ENCODE assay signal across 26 mouse cellular contexts in genomic region chr11:35324397-35324796, GRCm38 (mm10).
DNase-seq lines count a peak whose midpoint lies in the region; ATAC-seq lines count a peak whose summit lies in the region.
"Had no signal": no experiment of that assay in that cellular context is flagged by ENCODE, and none has a peak within 500 bp of the region (broad histone marks: within the 10 kb centered on the region; RNA-seq: fewer than 3 reads in every experiment).

No protein-coding gene starts in this region.

- no peak for ATAC-seq in hindbrain, embryonic 16.5 days
- ATAC-seq: forebrain, embryonic 15.5 days; inflammation-experienced regulatory T-cells, adult 6 months; Patski had no signal

- 69% methylated on average over 5 of the region's 5 CpGs for WGBS in hindbrain, embryonic 16.5 days

- no peak overlapping the region for H3K4me3 ChIP-seq in hindbrain, embryonic 16.5 days (ENCODE audit: low read length)
- H3K4me3 ChIP-seq: embryonic facial prominence, embryonic 10.5 days; embryonic facial prominence, embryonic 13.5 days; erythroblast, embryonic 14.5 days; forebrain, embryonic 12.5 days; forebrain, embryonic 15.5 days; gastrocnemius, adult 2 months; hindbrain, embryonic 12.5 days; hindbrain, embryonic 15.5 days had no signal

- no peak overlapping the region for H3K27ac ChIP-seq in hindbrain, embryonic 16.5 days (ENCODE audit: low read depth, low read length)
- H3K27ac ChIP-seq: embryonic facial prominence, embryonic 13.5 days; forebrain, embryonic 12.5 days; forebrain, embryonic 15.5 days; gastrocnemius, adult 2 months; hindbrain, embryonic 12.5 days; hindbrain, embryonic 15.5 days had no signal

- H3K9ac ChIP-seq in hindbrain, embryonic 16.5 days (ENCODE audit: low read depth, low read length), result no peak overlapping the region
- H3K9ac ChIP-seq: embryonic facial prominence, embryonic 13.5 days; forebrain, embryonic 12.5 days; forebrain, embryonic 15.5 days; hindbrain, embryonic 12.5 days; hindbrain, embryonic 15.5 days had no signal

- DNase-seq in adrenal gland, adult (ENCODE audit: inconsistent age in 2 of 2, low spot score in 1 of 2), result peak; percentile 51 to 74
- no peak for DNase-seq in adrenal gland, adult 18-20 months (ENCODE audit: low spot score in 2 of 2)
- DNase-seq in thymus, adult 18-20 months, result peak; percentile 11 to 58
- DNase-seq in thymus, postnatal 10 days (ENCODE audit: low spot score in 2 of 2), result peak; percentile 28 to 40
- peak; percentile 45 to 61 for DNase-seq in thymus, postnatal 36 days
- DNase-seq in layer of hippocampus, adult 9-11 months, result no peak
- no peak for DNase-seq in right cerebral cortex, postnatal 14 days
- DNase-seq: adrenal gland, adult 8-10 months; cerebellum, adult 11-12 months; cerebellum, adult 8-10 months; cerebellum, postnatal 10 days; cerebellum, postnatal 36 days; embryo, embryonic 11 days; gastrocnemius, adult 2 months; gastrocnemius, postnatal 14 days had no signal

- H3K9me3 ChIP-seq in hindbrain, embryonic 16.5 days (ENCODE audit: control insufficient read depth, low read length), result no peaks in the 10 kb centered on the region
- H3K9me3 ChIP-seq: embryonic facial prominence, embryonic 10.5 days; embryonic facial prominence, embryonic 13.5 days; forebrain, embryonic 12.5 days; forebrain, embryonic 15.5 days; hindbrain, embryonic 12.5 days; hindbrain, embryonic 15.5 days had no signal

- no peaks in the 10 kb centered on the region for H3K36me3 ChIP-seq in hindbrain, embryonic 16.5 days (ENCODE audit: control insufficient read depth, insufficient read depth, low read length)
- H3K36me3 ChIP-seq: embryonic facial prominence, embryonic 10.5 days; embryonic facial prominence, embryonic 13.5 days; forebrain, embryonic 12.5 days; forebrain, embryonic 15.5 days; hindbrain, embryonic 12.5 days; hindbrain, embryonic 15.5 days had no signal

- no peak overlapping the region for H3K4me2 ChIP-seq in hindbrain, embryonic 16.5 days (ENCODE audit: low read length)
- H3K4me2 ChIP-seq: embryonic facial prominence, embryonic 13.5 days; forebrain, embryonic 12.5 days; forebrain, embryonic 15.5 days; heart, embryonic 11.5 days; hindbrain, embryonic 12.5 days; hindbrain, embryonic 15.5 days had no signal

- no peaks in the 10 kb centered on the region; the same call in 1 of the 2 replicates for H3K4me1 ChIP-seq in hindbrain, embryonic 16.5 days (ENCODE audit: control insufficient read depth, insufficient read depth, low read depth, low read length)
- H3K4me1 ChIP-seq: forebrain, embryonic 15.5 days had no signal

- H3K27me3 ChIP-seq in hindbrain, embryonic 16.5 days (replicated peaks; ENCODE audit: control insufficient read depth, insufficient read depth, low read length), result 0 out of 2 replicates have a peak, but pooled peaks cover 4% of the 10 kb centered on the region
- H3K27me3 ChIP-seq: embryonic facial prominence, embryonic 13.5 days; forebrain, embryonic 15.5 days; Patski had no signal

Comparison
In these comparisons a context has a peak if more than half of its experiments do, and no peak if none do; other contexts are left out.
1. DNase-seq: peak in adrenal gland, adult (2 of 2), thymus, adult 18-20 months (2 of 2), thymus, postnatal 10 days (2 of 2) and thymus, postnatal 36 days (2 of 2); none in adrenal gland, adult 18-20 months (0 of 2), layer of hippocampus, adult 9-11 months (single experiment) and right cerebral cortex, postnatal 14 days (single experiment).